10 mouse cellular contexts compared by ENCODE assay signal in the genomic region with DNA sequence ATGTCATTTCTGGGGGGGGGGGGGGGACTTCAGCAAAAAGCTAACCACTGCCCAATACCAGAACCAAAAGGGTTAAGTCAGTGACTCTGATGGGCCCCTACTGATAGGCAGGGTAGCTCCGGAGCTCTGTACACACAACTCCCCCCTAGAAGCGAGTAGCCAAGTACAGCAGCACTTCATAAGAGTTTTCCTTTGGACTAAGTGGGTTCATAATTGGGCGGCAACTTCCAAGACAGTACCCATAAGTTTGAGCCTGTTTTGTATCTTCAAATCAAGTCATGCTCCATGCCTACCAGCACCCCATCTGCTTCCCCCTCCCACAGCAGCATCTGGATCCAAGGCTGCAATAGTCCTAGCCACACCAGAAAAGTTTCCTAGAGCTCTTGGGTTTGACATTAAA. TPM values are rescaled to one million over a fixed set of nuclear protein-coding genes. Genes with fewer than 3 reads are reported as not detected.
A peak's percentile ranks its signal among the peaks of the same experiment; 100 is the strongest.
DNase-seq lines count a peak whose midpoint lies in the region; ATAC-seq and TF ChIP-seq lines count a peak whose summit lies in the region.
"Had no signal": no experiment of that assay in that cellular context is flagged by ENCODE, and none has a peak within 500 bp of the region (broad histone marks: within the 10 kb centered on the region; RNA-seq: fewer than 3 reads in every experiment).

No protein-coding gene starts in this region.

- H3K9me3 ChIP-seq in heart, embryonic 14.5 days (ENCODE audit: control insufficient read depth, low read length) = no peaks in the 10 kb centered on the region
- H3K9me3 ChIP-seq in E14TG2a.4 (ENCODE audit: low read length) = no peaks in the 10 kb centered on the region
- no peaks in the 10 kb centered on the region for H3K9me3 ChIP-seq in forebrain, embryonic 14.5 days (replicated peaks; ENCODE audit: control insufficient read depth, low read length)
- H3K9me3 ChIP-seq in liver, embryonic 12.5 days (replicated peaks) = no peaks in the 10 kb centered on the region

- H3K4me3 ChIP-seq in heart, embryonic 14.5 days (ENCODE audit: control insufficient read depth in 1 of 2, insufficient read depth in 1 of 2, low read depth in 1 of 2, low read length in 2 of 2) = 0 out of 4 replicates have a peak overlapping the region, but pooled peaks of 1 of the 2 experiments have one; percentile 96
- peak overlapping the region; percentile 97 for H3K4me3 ChIP-seq in E14TG2a.4 (replicated peaks; ENCODE audit: low read length)
- no peak overlapping the region for H3K4me3 ChIP-seq in forebrain, embryonic 14.5 days (ENCODE audit: low read depth, low read length)
- H3K4me3 ChIP-seq in liver, embryonic 12.5 days = peak overlapping the region; percentile 95
- no peak overlapping the region for H3K4me3 ChIP-seq in thymus, adult 2 months (ENCODE audit: control insufficient read depth, insufficient read depth, low read length)

- no peak overlapping the region for H3K27ac ChIP-seq in heart, embryonic 14.5 days (replicated peaks in 1 of 2; ENCODE audit: control insufficient read depth in 1 of 2, insufficient read depth in 1 of 2, low read depth in 2 of 2, low read length in 2 of 2)
- H3K27ac ChIP-seq in forebrain, embryonic 14.5 days (ENCODE audit: low read depth, low read length) = no peak overlapping the region
- peak overlapping the region; percentile 96 for H3K27ac ChIP-seq in liver, embryonic 12.5 days
- H3K27ac ChIP-seq in thymus, adult 2 months (ENCODE audit: control insufficient read depth, insufficient read depth, low read length) = no peak overlapping the region

- peak overlapping the region; percentile 75; the same call in 1 of the 2 replicates for H3K4me2 ChIP-seq in heart, embryonic 14.5 days (ENCODE audit: low read length)
- H3K4me2 ChIP-seq in forebrain, embryonic 14.5 days (ENCODE audit: low read length) = peak overlapping the region; percentile 84; the same call in 1 of the 2 replicates
- peak overlapping the region; percentile 81 for H3K4me2 ChIP-seq in liver, embryonic 12.5 days

- WGBS in heart, embryonic 14.5 days = 48% methylated on average over 3 of the region's 3 CpGs
- 85% methylated on average over 3 of the region's 3 CpGs for WGBS in forebrain, embryonic 14.5 days
- WGBS in liver, embryonic 12.5 days (ENCODE audit: insufficient replicate concordance) = 27% methylated on average over 3 of the region's 3 CpGs
- whole genome bisulfite sequencing in thymus, adult 2 months = 84% methylated on average over 3 of the region's 3 CpGs

- H3K9ac ChIP-seq in heart, embryonic 14.5 days (ENCODE audit: low read length) = no peak overlapping the region
- no peak overlapping the region for H3K9ac ChIP-seq in forebrain, embryonic 14.5 days (ENCODE audit: low read length)
- peak overlapping the region; percentile 98 for H3K9ac ChIP-seq in liver, embryonic 12.5 days

- no peak for TF ChIP-seq CTCF in E14TG2a.4 (conservative IDR thresholded peaks at IDR 0.05; ENCODE audit: low read length)
- no peak for TF ChIP-seq CTCF in thymus, adult 2 months (IDR thresholded peaks at IDR 0.05; ENCODE audit: borderline replicate concordance, control insufficient read depth, extremely low read depth, insufficient read depth, low read length, poor library complexity)

- DNase-seq in heart, adult 18-20 months = no peak
- DNase-seq in forebrain, embryonic 14.5 days (ENCODE audit: low spot score) = no peak
- DNase-seq in natural killer cell, adult 2 months (ENCODE audit: low spot score in 2 of 2) = no peak
- no peak for DNase-seq in thymus, adult 2 months
- no peak for DNase-seq in left cerebral cortex, postnatal 25 days (ENCODE audit: low spot score in 2 of 2)
- DNase-seq: kidney, adult 9 months; lung, postnatal 4 days had no signal

- peaks cover 0 to 19% of the 10 kb centered on the region in 2 experiments; a peak in 2 of 4 replicates for H3K4me1 ChIP-seq in heart, embryonic 14.5 days (ENCODE audit: control insufficient read depth in 2 of 2, insufficient read depth in 2 of 2, low read length in 2 of 2)
- H3K4me1 ChIP-seq in E14TG2a.4 (replicated peaks; ENCODE audit: low read depth, low read length) = peaks cover 42% of the 10 kb centered on the region
- peaks cover 8% of the 10 kb centered on the region; the same call in 1 of the 2 replicates for H3K4me1 ChIP-seq in forebrain, embryonic 14.5 days (ENCODE audit: control insufficient read depth, insufficient read depth, low read length)
- peaks cover 43% of the 10 kb centered on the region for H3K4me1 ChIP-seq in liver, embryonic 12.5 days
- H3K4me1 ChIP-seq in thymus, adult 2 months (replicated peaks; ENCODE audit: control insufficient read depth, insufficient read depth, low read length) = peaks cover 13% of the 10 kb centered on the region

- peaks cover 50% of the 10 kb centered on the region for H3K36me3 ChIP-seq in heart, embryonic 14.5 days (ENCODE audit: control insufficient read depth, insufficient read depth, low read length)
- peaks cover 53% of the 10 kb centered on the region for H3K36me3 ChIP-seq in E14TG2a.4 (ENCODE audit: insufficient read depth, low read length)
- peaks cover 45% of the 10 kb centered on the region for H3K36me3 ChIP-seq in forebrain, embryonic 14.5 days (ENCODE audit: control insufficient read depth, insufficient read depth, low read length)
- H3K36me3 ChIP-seq in liver, embryonic 12.5 days = peaks cover 54% of the 10 kb centered on the region
- H3K36me3 ChIP-seq in thymus, adult 2 months (ENCODE audit: control insufficient read depth, insufficient read depth, low read length) = peaks cover 33% of the 10 kb centered on the region

- ATAC-seq in heart, embryonic 14.5 days (ENCODE audit: insufficient number of reproducible peaks, insufficient read depth, low FRiP score, low read depth) = no peak
- no peak for ATAC-seq in forebrain, embryonic 14.5 days
- ATAC-seq in liver, embryonic 12.5 days = no peak

- intact Hi-C loops in left cerebral cortex, postnatal 25 days (cut with DNase I) = loop anchor here (5.0 kb wide), 2 partner anchors 62 to 82 kb away; a partner anchor contains a TSS

- TF ChIP-seq POLR2A in thymus, adult 2 months (IDR thresholded peaks at IDR 0.05; ENCODE audit: control insufficient read depth, extremely low read depth, insufficient read depth, low read length, poor library complexity) = no peak

- H3K27me3 ChIP-seq in heart, embryonic 14.5 days (ENCODE audit: control insufficient read depth, insufficient read depth, low read length) = no peaks in the 10 kb centered on the region
- H3K27me3 ChIP-seq in E14TG2a.4 (ENCODE audit: insufficient read depth, low read length) = no peaks in the 10 kb centered on the region
- H3K27me3 ChIP-seq in forebrain, embryonic 14.5 days (replicated peaks; ENCODE audit: control insufficient read depth, insufficient read depth, low read length) = no peaks in the 10 kb centered on the region
- H3K27me3 ChIP-seq in liver, embryonic 12.5 days (replicated peaks) = no peaks in the 10 kb centered on the region
- no peaks in the 10 kb centered on the region for H3K27me3 ChIP-seq in thymus, adult 2 months (ENCODE audit: control insufficient read depth, insufficient read depth, low read length)

RNA-seq across cellular contexts. Expression of a gene that starts 1.2 kb away (rescaled TPM):
- 101 and 105 TPM in 2 replicates for polyA plus RNA-seq in heart, embryonic 14.5 days (2014; fragmentation: Nextera tagmentation; extraction: Ambion mirVana)
- 10 to 100 TPM; 31.6 to 35.6 TPM for total RNA-seq in heart, adult 18-20 months (2021)
- polyA plus RNA-seq in forebrain, embryonic 14.5 days (2014; fragmentation: Nextera tagmentation; extraction: Ambion mirVana) = 162 and 178 TPM in 2 replicates
- polyA plus RNA-seq in liver, embryonic 12.5 days (2016; fragmentation: Nextera tagmentation; extraction: Ambion mirVana) = 116 and 130 TPM in 2 replicates
- 170 and 191 TPM in 2 replicates for polyA plus RNA-seq in thymus, adult 2 months (2012; rRNA removed)
- total RNA-seq in left cerebral cortex, postnatal 25 days (2021) = 10 to 100 TPM; 87.4 to 92.0 TPM

RNA-seq across cellular contexts. Expression of a gene that starts 14.4 kb away (rescaled TPM):
- 81.4 and 83.5 TPM in 2 replicates for polyA plus RNA-seq in heart, embryonic 14.5 days (2014; fragmentation: Nextera tagmentation; extraction: Ambion mirVana)
- total RNA-seq in heart, adult 18-20 months (2021) = 10 to 100 TPM; 21.3 to 27.1 TPM
- 104 and 105 TPM in 2 replicates for polyA plus RNA-seq in forebrain, embryonic 14.5 days (2014; fragmentation: Nextera tagmentation; extraction: Ambion mirVana)
- 56.2 and 58.4 TPM in 2 replicates for polyA plus RNA-seq in liver, embryonic 12.5 days (2016; fragmentation: Nextera tagmentation; extraction: Ambion mirVana)
- polyA plus RNA-seq in thymus, adult 2 months (2012; rRNA removed) = 128 and 137 TPM in 2 replicates
- 10 to 100 TPM; 61.5 to 70.1 TPM for total RNA-seq in left cerebral cortex, postnatal 25 days (2021)

RNA-seq across cellular contexts. Expression of a gene that starts 15.1 kb away (rescaled TPM):
- 1.2 TPM in 1 of 2 replicates, not detected in the other for polyA plus RNA-seq in heart, embryonic 14.5 days (2014; fragmentation: Nextera tagmentation; extraction: Ambion mirVana)
- under 1 TPM in 1 of 2 experiments, not detected in 1; 0.72 TPM for total RNA-seq in heart, adult 18-20 months (2021)
- 0.77 and 1.1 TPM in 2 replicates for polyA plus RNA-seq in forebrain, embryonic 14.5 days (2014; fragmentation: Nextera tagmentation; extraction: Ambion mirVana)
- polyA plus RNA-seq in liver, embryonic 12.5 days (2016; fragmentation: Nextera tagmentation; extraction: Ambion mirVana) = 2.1 and 2.3 TPM in 2 replicates
- not detected in 2 replicates for polyA plus RNA-seq in thymus, adult 2 months (2012; rRNA removed)
- 1 to 10 TPM; 1.1 to 1.5 TPM for total RNA-seq in left cerebral cortex, postnatal 25 days (2021)

RNA-seq across cellular contexts. Expression of a gene that starts 15.1 kb away (rescaled TPM):
- polyA plus RNA-seq in heart, embryonic 14.5 days (2014; fragmentation: Nextera tagmentation; extraction: Ambion mirVana) = 167 and 196 TPM in 2 replicates
- total RNA-seq in heart, adult 18-20 months (2021) = 100 to 1,000 TPM; 133 to 134 TPM
- polyA plus RNA-seq in forebrain, embryonic 14.5 days (2014; fragmentation: Nextera tagmentation; extraction: Ambion mirVana) = 273 and 345 TPM in 2 replicates
- polyA plus RNA-seq in liver, embryonic 12.5 days (2016; fragmentation: Nextera tagmentation; extraction: Ambion mirVana) = 77.4 and 80.0 TPM in 2 replicates
- polyA plus RNA-seq in thymus, adult 2 months (2012; rRNA removed) = 277 and 363 TPM in 2 replicates
- total RNA-seq in left cerebral cortex, postnatal 25 days (2021) = 10 to 100 TPM; 73.0 to 75.0 TPM

RNA-seq across cellular contexts. Expression of a gene that starts 18.6 kb away (rescaled TPM):
- polyA plus RNA-seq in heart, embryonic 14.5 days (2014; fragmentation: Nextera tagmentation; extraction: Ambion mirVana) = 59.0 and 69.7 TPM in 2 replicates
- total RNA-seq in heart, adult 18-20 months (2021) = 10 to 100 TPM; 12.0 to 12.6 TPM
- 30.8 and 41.4 TPM in 2 replicates for polyA plus RNA-seq in forebrain, embryonic 14.5 days (2014; fragmentation: Nextera tagmentation; extraction: Ambion mirVana)
- 99.1 and 104 TPM in 2 replicates for polyA plus RNA-seq in liver, embryonic 12.5 days (2016; fragmentation: Nextera tagmentation; extraction: Ambion mirVana)
- 168 and 197 TPM in 2 replicates for polyA plus RNA-seq in thymus, adult 2 months (2012; rRNA removed)
- 10 to 100 TPM; 10.6 to 10.9 TPM for total RNA-seq in left cerebral cortex, postnatal 25 days (2021)

Comparison
In these comparisons a context has a peak if more than half of its experiments do, and no peak if none do; other contexts are left out.
1. H3K4me3 ChIP-seq: peak in E14TG2a.4 (single experiment) and liver, embryonic 12.5 days (single experiment); none in forebrain, embryonic 14.5 days (single experiment) and thymus, adult 2 months (single experiment).
2. Peak in every context shown above with its lines, with median percentiles within 50 percentile points of each other: H3K4me2 ChIP-seq.